Mouse (Mus musculus) hindbrain, embryonic 14.5 days (tissue): ENCODE measurements around the gene Cfap43. TPM values are rescaled to one million over a fixed set of nuclear protein-coding genes. Genes with fewer than 3 reads are reported as not detected.
A peak's percentile ranks its signal among the peaks of the same experiment; 100 is the strongest.

Experiments used
- ATAC-seq: fragments of 200-750 bp; cut with Nextera tagmentation; 2 replicates; pipeline ENCODE4 v1.8.0; 2017; ENCODE audit warnings: moderate number of reproducible peaks, mild to moderate bottlenecking, moderate TSS enrichment, moderate library complexity; ENCODE audit not compliant: low FRiP score
- DNase-seq: peaks from one replicate; pipeline ENCODE4 v3.0.0-alpha.2; 2015; ENCODE audit warnings: low spot score
- H3K27ac ChIP-seq: fragments of 300-500 bp; sonication (generic); 2 replicates; pipeline ENCODE4 v1.5.1; 2014; ENCODE audit warnings: mild to moderate bottlenecking, moderate library complexity
- H3K27me3 ChIP-seq: fragments of 300-500 bp; sonication (generic); 2 replicates; pipeline ENCODE4 v1.6.1; 2014; ENCODE audit warnings: mild to moderate bottlenecking, low read length, mixed read lengths; ENCODE audit not compliant: control insufficient read depth, insufficient read depth
- H3K36me3 ChIP-seq: fragments of 300-500 bp; sonication (generic); replicated peaks from 2 replicates; pipeline ENCODE4 v1.6.1; 2014; ENCODE audit not compliant: control insufficient read depth, insufficient read depth
- H3K4me1 ChIP-seq: fragments of 300-500 bp; sonication (generic); replicated peaks from 2 replicates; pipeline ENCODE4 v1.6.1; 2014; ENCODE audit warnings: antibody characterized with exemption, low read length, mixed read lengths; ENCODE audit not compliant: control insufficient read depth, insufficient read depth
- H3K4me2 ChIP-seq: fragments of 300-500 bp; sonication (generic); replicated peaks from 2 replicates; pipeline ENCODE4 v1.6.1; 2014; ENCODE audit warnings: mild to moderate bottlenecking, moderate library complexity
- H3K4me3 ChIP-seq: fragments of 300-500 bp; sonication (generic); replicated peaks from 2 replicates; pipeline ENCODE4 v1.5.1; 2014; ENCODE audit warnings: mild to moderate bottlenecking, low read length
- H3K9ac ChIP-seq: fragments of 300-500 bp; sonication (generic); 2 replicates; pipeline ENCODE4 v1.6.1; 2014
- H3K9me3 ChIP-seq: fragments of 300-500 bp; sonication (generic); 2 replicates; pipeline ENCODE4 v1.6.1; 2016; ENCODE audit warnings: low read length; ENCODE audit not compliant: control insufficient read depth
- WGBS: fragments of 180-500 bp; shearing (Covaris S2); extraction: QIAGEN DNeasy Blood & Tissue Kit; methylation state at CpG from one replicate; pipeline ENCODE4 v1.1.7; 2014; 5-methylcytosine and 5-hydroxymethylcytosine counted together
- polyA plus RNA-seq: library from polyadenylated mRNA; unstranded; fragments of >200 nt; fragmentation: Nextera tagmentation; extraction: Ambion mirVana; gene quantifications from 2 replicates; pipeline ENCODE4 v1.2.1, GENCODE M21; 2014

Cfap43 gene
- polyA plus RNA-seq, 1 experiment from 2014 or later, result 4.2 TPM

- WGBS, result 74% methylated on average over 19 of the region's 19 CpGs
- ATAC-seq, result no peak
Measured at GRCm38 (mm10) chr19:47755625-47756024, 163.5 kb downstream of the Cfap43 start.

GRCm38 (mm10) chr19:47754931-47755330 lies 164.2 kb downstream of the Cfap43 start:
- Histone ChIP-seq H3K36me3 (no peaks in the 10 kb centered on the region), H3K9me3 (no peaks in the 10 kb centered on the region), H3K27me3 (no peaks in the 10 kb centered on the region), H3K9ac (no peak overlapping the region), H3K4me2 (no peak overlapping the region), H3K4me1 (no peaks in the 10 kb centered on the region), H3K27ac (no peak overlapping the region), H3K4me3 (no peak overlapping the region)
- DNase-seq (no peak), ATAC-seq (no peak)
- WGBS, result 96% methylated on average over 9 of the region's 9 CpGs

More at GRCm38 (mm10) chr19:47755625-47756024, 163.5 kb downstream of the Cfap43 start:
- H3K4me1 ChIP-seq, result no peaks in the 10 kb centered on the region
- H3K4me3 ChIP-seq, result no peak overlapping the region
- H3K9ac ChIP-seq, result no peak overlapping the region
- H3K4me2 ChIP-seq, result no peak overlapping the region
- no peak overlapping the region for H3K27ac ChIP-seq
- no peaks in the 10 kb centered on the region for H3K36me3 ChIP-seq
- no peaks in the 10 kb centered on the region for H3K27me3 ChIP-seq
- H3K9me3 ChIP-seq, result no peaks in the 10 kb centered on the region
- DNase-seq, result no peak

GRCm38 (mm10) chr19:47753921-47754320 lies 165.2 kb downstream of the Cfap43 start:
- H3K4me2 ChIP-seq, result no peak overlapping the region
- H3K36me3 ChIP-seq, result no peaks in the 10 kb centered on the region
- H3K9ac ChIP-seq, result no peak overlapping the region
- H3K9me3 ChIP-seq, result no peaks in the 10 kb centered on the region
- H3K27ac ChIP-seq, result no peak overlapping the region
- H3K4me3 ChIP-seq, result no peak overlapping the region
- no peaks in the 10 kb centered on the region for H3K27me3 ChIP-seq
- ATAC-seq (no peak), DNase-seq (no peak)
- 91% methylated on average over 4 of the region's 4 CpGs for WGBS
- no peaks in the 10 kb centered on the region for H3K4me1 ChIP-seq

DNA sequence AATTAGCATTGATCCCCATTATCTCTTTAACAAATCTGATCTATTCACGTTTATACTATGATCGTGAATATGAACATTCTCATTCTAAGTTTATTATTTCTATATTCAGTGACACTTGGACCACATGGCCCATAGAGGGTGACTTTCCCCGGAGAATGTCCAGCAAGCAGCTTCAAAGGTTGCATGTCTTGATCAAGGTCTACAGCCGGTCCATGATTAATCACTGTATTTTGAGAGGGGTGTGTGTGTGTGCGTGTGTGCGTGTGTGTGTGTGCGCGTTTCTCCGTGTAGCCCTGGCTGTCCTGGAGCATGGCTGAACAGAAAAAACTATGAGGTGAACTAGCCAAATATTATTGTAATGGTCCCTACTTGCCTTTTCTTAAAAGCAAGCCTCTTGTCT lies 166.6 kb downstream of the Cfap43 start:
- H3K9me3 ChIP-seq, result no peaks in the 10 kb centered on the region
- no peaks in the 10 kb centered on the region for H3K4me1 ChIP-seq
- H3K27me3 ChIP-seq, result no peaks in the 10 kb centered on the region
- H3K4me3 ChIP-seq, result no peak overlapping the region
- no peak overlapping the region for H3K27ac ChIP-seq
- H3K9ac ChIP-seq, result no peak overlapping the region
- ATAC-seq (no peak), DNase-seq (no peak)
- no peak overlapping the region for H3K4me2 ChIP-seq
- 90% methylated on average over 9 of the region's 9 CpGs for WGBS
- H3K36me3 ChIP-seq, result no peaks in the 10 kb centered on the region

GRCm38 (mm10) chr19:47750391-47750790 lies 168.7 kb downstream of the Cfap43 start:
- no peak for DNase-seq
- Histone ChIP-seq H3K4me1 (no peaks in the 10 kb centered on the region), H3K9ac (no peak overlapping the region), H3K4me2 (no peak overlapping the region), H3K4me3 (no peak overlapping the region), H3K9me3 (no peaks in the 10 kb centered on the region), H3K36me3 (no peaks in the 10 kb centered on the region), H3K27ac (no peak overlapping the region), H3K27me3 (no peaks in the 10 kb centered on the region)
- no peak for ATAC-seq
- WGBS, result 36% methylated on average over 5 of the region's 5 CpGs

GRCm38 (mm10) chr19:47748950-47749349 lies 170.1 kb downstream of the Cfap43 start:
- Histone ChIP-seq H3K4me3 (no peak overlapping the region), H3K27me3 (no peaks in the 10 kb centered on the region), H3K9ac (no peak overlapping the region), H3K27ac (no peak overlapping the region), H3K4me1 (no peaks in the 10 kb centered on the region), H3K9me3 (no peaks in the 10 kb centered on the region), H3K36me3 (no peaks in the 10 kb centered on the region), H3K4me2 (no peak overlapping the region)
- DNase-seq (no peak), ATAC-seq (no peak)
- WGBS, result 85% methylated on average over 2 of the region's 2 CpGs

DNA sequence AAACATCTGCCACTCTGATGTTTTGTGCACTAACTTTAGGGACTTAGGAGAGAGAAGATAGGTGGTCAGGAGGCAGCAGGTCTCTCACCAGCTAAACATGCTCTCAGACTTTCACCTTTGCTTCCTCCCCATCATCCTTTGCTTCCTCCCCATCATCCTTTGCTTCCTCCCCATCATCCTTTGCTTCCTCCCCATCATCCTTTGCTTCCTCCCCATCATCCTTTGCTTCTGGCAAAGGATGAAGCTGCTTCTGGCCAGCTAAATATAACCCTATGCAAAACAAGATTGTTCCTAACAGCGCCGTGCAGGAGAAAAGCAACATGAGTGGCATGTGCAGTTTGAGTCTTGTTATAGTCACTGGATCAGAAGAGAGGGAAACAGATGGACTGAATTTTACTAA lies 172.0 kb downstream of the Cfap43 start:
- Histone ChIP-seq H3K27ac (no peak overlapping the region), H3K4me1 (no peaks in the 10 kb centered on the region), H3K9me3 (no peaks in the 10 kb centered on the region), H3K4me3 (no peak overlapping the region), H3K4me2 (no peak overlapping the region), H3K9ac (no peak overlapping the region), H3K36me3 (no peaks in the 10 kb centered on the region), H3K27me3 (no peaks in the 10 kb centered on the region)
- ATAC-seq (no peak), DNase-seq (no peak)
- 93% methylated on average over 2 of the region's 2 CpGs for WGBS

- 4% methylated on average over 12 of the region's 15 CpGs for WGBS
- Histone ChIP-seq H3K4me2 (peak overlapping the region; percentile 57), H3K36me3 (peaks cover 44% of the 10 kb centered on the region), H3K4me1 (peaks cover 5% of the 10 kb centered on the region; the same call in 1 of the 2 replicates), H3K27ac (peak overlapping the region; percentile 97), H3K4me3 (peak overlapping the region; percentile 76), H3K9me3 (no peaks in the 10 kb centered on the region), H3K9ac (peak overlapping the region; percentile 70), H3K27me3 (no peaks in the 10 kb centered on the region)
- ATAC-seq (peak; percentile 7), DNase-seq (peak; percentile 71)
Measured at GRCm38 (mm10) chr19:47731931-47732330, 187.2 kb downstream of the Cfap43 start.

- Histone ChIP-seq H3K27me3 (no peaks in the 10 kb centered on the region), H3K4me1 (peaks cover 5% of the 10 kb centered on the region; the same call in 1 of the 2 replicates), H3K9ac (peak within 1 kb of the TSS; percentile 72), H3K4me2 (peak within 1 kb of the TSS; percentile 82), H3K36me3 (peaks cover 38% of the 10 kb centered on the region), H3K4me3 (peak within 1 kb of the TSS; percentile 76), H3K9me3 (no peaks in the 10 kb centered on the region), H3K27ac (peak within 1 kb of the TSS; percentile 97)
- 1% methylated on average over 61 of the region's 72 CpGs for WGBS
- ATAC-seq (peak; percentile 97), DNase-seq (peak; percentile 100)
Measured at GRCm38 (mm10) chr19:47731071-47731881, 187.8 kb downstream of the Cfap43 start, which contains the start of gene Sfr1. Gene Sfr1, plus strand, starts transcription at chr19:47731682.
